Mouse (Mus musculus): Measurements from ENCODE around the gene Epb41l2.

GRCm38 (mm10) chr10:25534467-25534866, 174.9 kb downstream of the Epb41l2 start:
- no peak for TF ChIP-seq CTCF (IDR thresholded peaks at IDR 0.05; ENCODE audit: low read depth)
- TF ChIP-seq EP300 (IDR thresholded peaks at IDR 0.05; ENCODE audit: low read depth), result no peak
